Mouse (Mus musculus) liver, embryonic 14.5 days (tissue): ENCODE data around the gene Cep63.

Source experiments
- CTCF ChIP-seq: IDR thresholded peaks from 2 replicates; pipeline ENCODE4 v1.5.1; 2016; ENCODE audit warnings: antibody characterized with exemption, low read depth, control low read depth
- EP300 ChIP-seq: IDR thresholded peaks from 2 replicates; pipeline ENCODE4 v1.6.1; 2016; ENCODE audit warnings: antibody characterized with exemption, low read depth

GRCm38 (mm10) chr9:102632173-102632572, 5.8 kb upstream of the Cep63 start:
- TF ChIP-seq EP300 (no peak), CTCF (no peak)
